Comparison of ENCODE assay signal across 10 mouse cellular contexts in the genomic region with DNA sequence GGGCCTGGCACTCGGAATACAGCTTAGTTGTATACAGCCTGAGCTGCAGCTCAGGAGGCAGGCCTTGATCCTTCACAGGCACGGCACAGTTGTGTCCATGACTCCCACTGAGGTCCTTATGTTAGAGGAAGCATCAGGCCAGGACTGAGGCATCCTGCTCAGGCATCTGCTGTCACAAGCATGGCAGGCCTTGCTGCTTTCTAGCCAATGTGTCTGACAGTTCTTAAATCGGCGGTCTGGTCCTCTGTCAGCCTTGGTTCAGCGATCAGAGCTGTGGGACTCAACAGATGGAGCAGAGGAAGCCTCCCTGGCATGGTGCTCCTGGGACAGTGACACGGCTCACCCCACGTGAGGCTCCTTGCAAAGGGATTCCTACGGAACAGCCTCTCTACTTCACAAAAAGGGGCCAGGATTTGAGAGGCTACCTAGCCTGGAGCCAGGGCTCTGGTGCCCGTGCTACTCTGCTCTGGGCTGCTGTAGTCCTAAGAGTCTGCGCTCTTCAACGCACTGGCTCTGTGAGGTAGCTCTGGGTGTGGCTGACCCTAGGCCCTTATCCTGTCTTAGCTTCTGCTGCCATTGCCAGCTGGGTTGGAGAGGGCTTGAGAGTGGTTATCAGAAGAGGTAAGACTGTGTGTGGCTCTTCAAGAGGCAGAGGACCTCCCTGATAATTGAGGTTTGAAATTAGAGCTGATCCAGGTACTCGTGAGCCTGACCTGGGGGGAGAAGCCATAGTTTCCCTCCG. TPM values are rescaled to one million over a fixed set of nuclear protein-coding genes. Genes with fewer than 3 reads are reported as not detected.
DNase-seq lines count a peak whose midpoint lies in the region; ATAC-seq lines count a peak whose summit lies in the region.
"Had no signal": no experiment of that assay in that cellular context is flagged by ENCODE, and none has a peak within 500 bp of the region (broad histone marks: within the 10 kb centered on the region; RNA-seq: fewer than 3 reads in every experiment).

No protein-coding gene starts in this region.

- no peaks in the 10 kb centered on the region for H3K27me3 ChIP-seq in hindbrain, embryonic 10.5 days (ENCODE audit: insufficient read depth, poor library complexity, severe bottlenecking)
- H3K27me3 ChIP-seq in hindbrain, embryonic 14.5 days (ENCODE audit: control insufficient read depth, insufficient read depth, low read length) = no peaks in the 10 kb centered on the region

- DNase-seq in hindbrain, embryonic 10.5 days (ENCODE audit: low spot score) = no peak
- no peak for DNase-seq in hindbrain, embryonic 14.5 days (ENCODE audit: low spot score)
- DNase-seq in brain, adult 2 months (ENCODE audit: low read depth, low spot score) = peak; percentile 98
- DNase-seq in cerebellum, postnatal 25 days = peak; percentile 87 to 88
- DNase-seq in kidney, adult 8-10 months = no peak
- DNase-seq in left cerebral cortex, adult 11 months (ENCODE audit: low spot score) = no peak
- DNase-seq in ovary, adult 18-20 months (ENCODE audit: low spot score) = no peak

- H3K9ac ChIP-seq in hindbrain, embryonic 14.5 days = no peak overlapping the region

- ATAC-seq in hindbrain, embryonic 14.5 days (ENCODE audit: low FRiP score) = no peak
- peak; percentile 38; the same call in 1 of the 2 replicates for ATAC-seq in megakaryocyte, adult 5-6 weeks (ENCODE audit: poor library complexity, severe bottlenecking)
- ATAC-seq: forebrain, embryonic 14.5 days had no signal

- H3K36me3 ChIP-seq in hindbrain, embryonic 10.5 days = peaks cover 99% of the 10 kb centered on the region
- peaks cover 93% of the 10 kb centered on the region for H3K36me3 ChIP-seq in hindbrain, embryonic 14.5 days (replicated peaks; ENCODE audit: control insufficient read depth, insufficient read depth)

- H3K4me3 ChIP-seq in hindbrain, embryonic 10.5 days = no peak overlapping the region
- H3K4me3 ChIP-seq in hindbrain, embryonic 14.5 days (replicated peaks; ENCODE audit: low read length) = no peak overlapping the region

- no peaks in the 10 kb centered on the region for H3K9me3 ChIP-seq in hindbrain, embryonic 10.5 days
- H3K9me3 ChIP-seq in hindbrain, embryonic 14.5 days (ENCODE audit: control insufficient read depth, low read length) = no peaks in the 10 kb centered on the region

- H3K4me2 ChIP-seq in hindbrain, embryonic 14.5 days (replicated peaks) = no peak overlapping the region

- WGBS in hindbrain, embryonic 10.5 days = 90% methylated on average over 13 of the region's 13 CpGs
- WGBS in hindbrain, embryonic 14.5 days = 95% methylated on average over 13 of the region's 13 CpGs

- H3K4me1 ChIP-seq in hindbrain, embryonic 10.5 days (replicated peaks) = no peaks in the 10 kb centered on the region
- no peaks in the 10 kb centered on the region for H3K4me1 ChIP-seq in hindbrain, embryonic 14.5 days (replicated peaks; ENCODE audit: control insufficient read depth, insufficient read depth, low read length)

- peak overlapping the region; percentile 40 for H3K27ac ChIP-seq in hindbrain, embryonic 10.5 days
- no peak overlapping the region for H3K27ac ChIP-seq in hindbrain, embryonic 14.5 days

RNA-seq across cellular contexts. Expression of a gene that starts 22.3 kb away (rescaled TPM):
- 9.8 and 12.2 TPM in 2 replicates for polyA plus RNA-seq in hindbrain, embryonic 10.5 days (2016; fragmentation: Nextera tagmentation; extraction: Ambion mirVana)
- 8.0 and 8.9 TPM in 2 replicates for polyA plus RNA-seq in hindbrain, embryonic 14.5 days (2014; fragmentation: Nextera tagmentation; extraction: Ambion mirVana)
- 22.5 and 22.6 TPM in 2 replicates for total RNA-seq in megakaryocyte, adult 5-6 weeks (2015)
- total RNA-seq in megakaryocyte, adult 5-6 weeks (2017) = 4.4 and 8.3 TPM in 2 replicates

RNA-seq across cellular contexts. Expression of a gene that starts 35.0 kb away (rescaled TPM):
- not detected in 2 replicates for polyA plus RNA-seq in hindbrain, embryonic 10.5 days (2016; fragmentation: Nextera tagmentation; extraction: Ambion mirVana)
- polyA plus RNA-seq in hindbrain, embryonic 14.5 days (2014; fragmentation: Nextera tagmentation; extraction: Ambion mirVana) = 0.07 TPM in 1 of 2 replicates, not detected in the other
- total RNA-seq in megakaryocyte, adult 5-6 weeks (2015) = 0.11 and 0.58 TPM in 2 replicates
- 0.57 and 0.92 TPM in 2 replicates for total RNA-seq in megakaryocyte, adult 5-6 weeks (2017)
- total RNA-seq: liver, adult 2 months had no signal
- polyA plus RNA-seq: forebrain, embryonic 14.5 days; liver, adult 2 months had no signal

RNA-seq across cellular contexts. Expression of a gene that starts 54.1 kb away (rescaled TPM):
- polyA plus RNA-seq in hindbrain, embryonic 10.5 days (2016; fragmentation: Nextera tagmentation; extraction: Ambion mirVana) = 3.9 and 8.9 TPM in 2 replicates
- polyA plus RNA-seq in hindbrain, embryonic 14.5 days (2014; fragmentation: Nextera tagmentation; extraction: Ambion mirVana) = 0.56 and 1.6 TPM in 2 replicates
- total RNA-seq in megakaryocyte, adult 5-6 weeks (2015) = 12.2 and 17.0 TPM in 2 replicates
- total RNA-seq in megakaryocyte, adult 5-6 weeks (2017) = 21.3 and 32.8 TPM in 2 replicates

Comparison
In these comparisons a context has a peak if more than half of its experiments do, and no peak if none do; other contexts are left out.
1. DNase-seq: peak in brain, adult 2 months (single experiment) and cerebellum, postnatal 25 days (2 of 2); none in hindbrain, embryonic 10.5 days (single experiment), hindbrain, embryonic 14.5 days (single experiment), kidney, adult 8-10 months (0 of 2), left cerebral cortex, adult 11 months (single experiment) and ovary, adult 18-20 months (single experiment).